14 mouse cellular contexts compared by ENCODE assay signal in the genomic region with DNA sequence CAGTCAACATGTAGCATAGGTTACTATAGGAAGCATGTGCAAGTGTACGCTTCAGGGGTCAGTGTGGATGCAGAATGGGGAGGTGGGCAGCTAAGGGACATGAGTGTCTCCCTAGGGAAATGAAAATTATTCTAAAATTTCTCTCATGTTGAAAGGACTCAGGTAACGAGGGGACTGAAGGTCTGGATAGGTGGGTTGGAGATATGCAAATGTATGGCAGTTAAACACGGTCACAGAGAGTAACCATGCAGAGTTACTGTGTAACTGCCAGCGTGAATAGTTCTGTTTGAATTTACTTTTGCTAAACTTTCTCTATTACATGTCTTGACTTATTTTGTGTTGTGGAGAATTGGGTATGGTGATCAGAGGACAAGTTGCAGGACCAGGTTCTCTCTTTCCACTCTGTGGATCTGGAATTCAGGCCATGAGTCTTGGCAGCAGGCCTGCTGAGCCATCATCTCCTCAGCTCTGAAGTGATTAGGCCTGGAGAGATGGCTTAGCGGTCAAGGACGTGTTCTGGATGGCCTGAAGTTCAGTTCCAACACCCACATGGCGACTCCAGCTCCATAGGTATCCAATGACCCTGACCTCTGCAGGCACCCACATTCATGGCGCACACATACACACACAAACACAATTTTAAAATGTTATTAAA. TPM values are rescaled to one million over a fixed set of nuclear protein-coding genes. Genes with fewer than 3 reads are reported as not detected.
DNase-seq lines count a peak whose midpoint lies in the region; ATAC-seq and TF ChIP-seq lines count a peak whose summit lies in the region.
"Had no signal": no experiment of that assay in that cellular context is flagged by ENCODE, and none has a peak within 500 bp of the region (broad histone marks: within the 10 kb centered on the region; RNA-seq: fewer than 3 reads in every experiment).

No protein-coding gene starts in this region.

- no peak overlapping the region for H3K4me3 ChIP-seq in liver, adult 2 months (ENCODE audit: insufficient read depth, low read depth, low read length)
- H3K4me3 ChIP-seq in forebrain, embryonic 16.5 days (replicated peaks; ENCODE audit: low read length) = no peak overlapping the region
- H3K4me3 ChIP-seq: midbrain, embryonic 15.5 days had no signal

- H3K9ac ChIP-seq in liver, adult 2 months (ENCODE audit: low read depth, low read length) = no peak overlapping the region
- no peak overlapping the region for H3K9ac ChIP-seq in forebrain, embryonic 16.5 days (replicated peaks; ENCODE audit: low read depth, low read length)
- H3K9ac ChIP-seq: midbrain, embryonic 15.5 days had no signal

- no peak overlapping the region for H3K4me2 ChIP-seq in forebrain, embryonic 16.5 days (ENCODE audit: low read length)
- H3K4me2 ChIP-seq: liver, embryonic 11.5 days; midbrain, embryonic 15.5 days had no signal

- H3K4me1 ChIP-seq in liver, adult 2 months (ENCODE audit: control insufficient read depth, insufficient read depth, low read length) = peaks cover 43% of the 10 kb centered on the region
- H3K4me1 ChIP-seq in forebrain, embryonic 16.5 days (replicated peaks; ENCODE audit: control insufficient read depth, insufficient read depth, low read length) = no peaks in the 10 kb centered on the region

- no peak for TF ChIP-seq CTCF in liver, adult 2 months (IDR thresholded peaks at IDR 0.05; ENCODE audit: low read depth, low read length)

- H3K79me2 ChIP-seq in liver, adult 2 months (ENCODE audit: control insufficient read depth, insufficient read depth, low read length) = peaks cover 44% of the 10 kb centered on the region; the same call in 1 of the 2 replicates

- TF ChIP-seq POLR2A in liver, adult 2 months (IDR thresholded peaks at IDR 0.05; ENCODE audit: extremely low read depth, insufficient read depth, low read length) = no peak

- peak; percentile 78 for DNase-seq in liver, adult 2 months (ENCODE audit: extremely low read depth, low read depth, low spot score)
- no peak for DNase-seq in liver
- peak; percentile 83 to 86 for DNase-seq in adrenal gland, postnatal 36 days
- DNase-seq in heart, adult 8-10 months (ENCODE audit: low spot score) = peak; percentile 59
- peak; percentile 63 for DNase-seq in kidney, postnatal 14 days
- DNase-seq in urinary bladder, postnatal 10 days (ENCODE audit: low spot score) = no peak
- DNase-seq: retina, postnatal 1 day; thymus, postnatal 4 days had no signal

- H3K27me3 ChIP-seq in liver, adult 2 months (ENCODE audit: control insufficient read depth, insufficient read depth, low read length) = no peaks in the 10 kb centered on the region
- no peaks in the 10 kb centered on the region for H3K27me3 ChIP-seq in forebrain, embryonic 16.5 days (replicated peaks; ENCODE audit: control insufficient read depth, insufficient read depth, low read length)
- H3K27me3 ChIP-seq: midbrain, embryonic 15.5 days had no signal

- no peaks in the 10 kb centered on the region for H3K36me3 ChIP-seq in liver, adult 2 months (ENCODE audit: control insufficient read depth, insufficient read depth, low read length)
- no peaks in the 10 kb centered on the region for H3K36me3 ChIP-seq in forebrain, embryonic 16.5 days (ENCODE audit: control insufficient read depth, insufficient read depth)
- H3K36me3 ChIP-seq: midbrain, embryonic 15.5 days had no signal

- no peaks in the 10 kb centered on the region for H3K9me3 ChIP-seq in forebrain, embryonic 16.5 days (ENCODE audit: control insufficient read depth, low read length)
- H3K9me3 ChIP-seq: G1E; midbrain, embryonic 15.5 days had no signal

- no peak for ATAC-seq in forebrain, embryonic 16.5 days
- ATAC-seq in megakaryocyte-erythroid progenitor cell, adult 5-6 weeks (replicated peaks; ENCODE audit: low FRiP score, low TSS enrichment, poor library complexity, severe bottlenecking) = no peak

- peak overlapping the region; percentile 43 for H3K27ac ChIP-seq in liver, adult 2 months (replicated peaks; ENCODE audit: insufficient read depth, low read depth, low read length)
- H3K27ac ChIP-seq in forebrain, embryonic 16.5 days (ENCODE audit: low read length) = no peak overlapping the region
- H3K27ac ChIP-seq: midbrain, embryonic 15.5 days had no signal

- 37% methylated on average over 8 of the region's 8 CpGs for WGBS in liver, adult 2 months
- WGBS in forebrain, embryonic 16.5 days = 95% methylated on average over 8 of the region's 8 CpGs

RNA-seq across cellular contexts. Expression of a gene that starts 33.1 kb away (rescaled TPM):
- total RNA-seq in liver, adult 2 months (2014; rRNA removed) = 0.55 and 0.87 TPM in 2 replicates
- 3.6 and 4.6 TPM in 2 replicates for polyA plus RNA-seq in liver, adult 2 months (2012; rRNA removed)
- total RNA-seq in adrenal gland, postnatal 36 days (2021) = 1 to 10 TPM; 9.4 to 9.9 TPM
- total RNA-seq in heart, adult 8-10 months (2022) = 1 to 10 TPM; 5.7 to 8.6 (median 7.7) TPM
- 9.0 and 11.2 TPM in 2 replicates for polyA plus RNA-seq in forebrain, embryonic 16.5 days (2015; fragmentation: Nextera tagmentation; extraction: Ambion mirVana)
- 12.6 and 21.3 TPM in 2 replicates for total RNA-seq in megakaryocyte-erythroid progenitor cell, adult 5-6 weeks (2014; fragmentation: Nextera tagmentation)
- 0.15 and 1.8 TPM in 2 replicates for total RNA-seq in megakaryocyte-erythroid progenitor cell, adult 5-6 weeks (2017)

RNA-seq across cellular contexts. Expression of a gene that starts 47.0 kb away (rescaled TPM):
- total RNA-seq in liver, adult 2 months (2014; rRNA removed) = not detected in 2 replicates
- polyA plus RNA-seq in liver, adult 2 months (2012; rRNA removed) = 0.02 TPM in 1 of 2 replicates, not detected in the other
- under 1 TPM; 0.10 to 0.13 TPM for total RNA-seq in adrenal gland, postnatal 36 days (2021)
- total RNA-seq in heart, adult 8-10 months (2022) = not detected
- 0.14 TPM in 1 of 2 replicates, not detected in the other for polyA plus RNA-seq in forebrain, embryonic 16.5 days (2015; fragmentation: Nextera tagmentation; extraction: Ambion mirVana)
- total RNA-seq in megakaryocyte-erythroid progenitor cell, adult 5-6 weeks (2014; fragmentation: Nextera tagmentation) = not detected in 2 replicates
- total RNA-seq in megakaryocyte-erythroid progenitor cell, adult 5-6 weeks (2017) = not detected in 2 replicates
- total RNA-seq: G1E had no signal
- polyA plus RNA-seq: forebrain, embryonic 11.5 days; G1E; liver, embryonic 11.5 days had no signal

RNA-seq across cellular contexts. Expression of a gene that starts 47.3 kb away (rescaled TPM):
- total RNA-seq in liver, adult 2 months (2014; rRNA removed) = 1.0 and 1.4 TPM in 2 replicates
- polyA plus RNA-seq in liver, adult 2 months (2012; rRNA removed) = 1.6 and 1.7 TPM in 2 replicates
- total RNA-seq in adrenal gland, postnatal 36 days (2021) = 10 to 100 TPM; 36.7 to 85.9 TPM
- total RNA-seq in heart, adult 8-10 months (2022) = 10 to 100 TPM; 54.4 to 95.0 (median 82.9) TPM
- polyA plus RNA-seq in forebrain, embryonic 16.5 days (2015; fragmentation: Nextera tagmentation; extraction: Ambion mirVana) = 5.4 and 5.6 TPM in 2 replicates
- 2.7 and 3.3 TPM in 2 replicates for total RNA-seq in megakaryocyte-erythroid progenitor cell, adult 5-6 weeks (2014; fragmentation: Nextera tagmentation)
- 1.4 and 1.5 TPM in 2 replicates for total RNA-seq in megakaryocyte-erythroid progenitor cell, adult 5-6 weeks (2017)

Comparison
In these comparisons a context has a peak if more than half of its experiments do, and no peak if none do; other contexts are left out.
1. DNase-seq: peak in liver, adult 2 months (single experiment), adrenal gland, postnatal 36 days (2 of 2), heart, adult 8-10 months (single experiment) and kidney, postnatal 14 days (single experiment); none in liver (single experiment) and urinary bladder, postnatal 10 days (single experiment).
2. RNA of a gene that starts 47.3 kb away (total RNA-seq): 54.4 to 95.0 TPM in heart, adult 8-10 months and 36.7 to 85.9 TPM in adrenal gland, postnatal 36 days; 1.4 to 3.3 TPM in megakaryocyte-erythroid progenitor cell, adult 5-6 weeks and 1.0 to 1.4 TPM in liver, adult 2 months; every median in the first group is over 4 times any median in the second.